Mouse (Mus musculus): Measurements from ENCODE around the gene H6pd.

DNA sequence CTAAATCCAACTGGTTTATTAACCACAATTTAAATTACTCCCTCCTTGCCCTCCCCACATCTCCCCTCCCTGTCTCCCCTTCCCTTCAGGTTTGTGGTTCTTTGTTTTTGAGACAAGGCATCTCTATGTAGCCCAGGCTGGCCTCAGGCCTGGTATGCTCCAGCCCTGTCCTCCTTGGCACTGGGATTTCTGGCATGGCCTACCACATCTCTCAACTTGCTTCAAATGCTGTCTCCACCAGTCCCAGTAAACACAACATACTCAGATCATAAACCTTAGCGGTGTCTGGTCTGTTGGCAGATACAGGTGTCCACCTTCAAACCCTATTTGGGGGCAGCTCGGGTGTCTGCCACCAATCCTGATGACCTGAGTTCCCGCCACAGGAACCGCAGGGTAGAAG is 5.2 kb downstream of the H6pd start:
- TF ChIP-seq CTCF (IDR thresholded peaks at IDR 0.05; ENCODE audit: low read depth) (no peak), EP300 (optimal IDR thresholded peaks at IDR 0.05) (no peak)
